Mouse (Mus musculus) heart, adult 2 months (tissue): ENCODE results near the gene Rabep1.

Experiments used
- CTCF ChIP-seq: fragments of 200-600 bp; IDR thresholded peaks from 2 replicates; pipeline ENCODE4 v1.8.1; 2022; ENCODE audit warnings: antibody characterized with exemption, mild to moderate bottlenecking, moderate library complexity
- EP300 ChIP-seq: fragments of 200-500 bp; IDR thresholded peaks from 2 replicates; pipeline ENCODE4 v1.6.1; 2011; ENCODE audit warnings: low read depth, low read length, control low read depth; ENCODE audit not compliant: insufficient read depth
- POLR2A ChIP-seq: fragments of 200-500 bp; IDR thresholded peaks from 2 replicates; pipeline ENCODE4 v1.6.1; 2011; ENCODE audit warnings: mild to moderate bottlenecking, low read depth, low read length, control low read depth; ENCODE audit not compliant: insufficient read depth

DNA sequence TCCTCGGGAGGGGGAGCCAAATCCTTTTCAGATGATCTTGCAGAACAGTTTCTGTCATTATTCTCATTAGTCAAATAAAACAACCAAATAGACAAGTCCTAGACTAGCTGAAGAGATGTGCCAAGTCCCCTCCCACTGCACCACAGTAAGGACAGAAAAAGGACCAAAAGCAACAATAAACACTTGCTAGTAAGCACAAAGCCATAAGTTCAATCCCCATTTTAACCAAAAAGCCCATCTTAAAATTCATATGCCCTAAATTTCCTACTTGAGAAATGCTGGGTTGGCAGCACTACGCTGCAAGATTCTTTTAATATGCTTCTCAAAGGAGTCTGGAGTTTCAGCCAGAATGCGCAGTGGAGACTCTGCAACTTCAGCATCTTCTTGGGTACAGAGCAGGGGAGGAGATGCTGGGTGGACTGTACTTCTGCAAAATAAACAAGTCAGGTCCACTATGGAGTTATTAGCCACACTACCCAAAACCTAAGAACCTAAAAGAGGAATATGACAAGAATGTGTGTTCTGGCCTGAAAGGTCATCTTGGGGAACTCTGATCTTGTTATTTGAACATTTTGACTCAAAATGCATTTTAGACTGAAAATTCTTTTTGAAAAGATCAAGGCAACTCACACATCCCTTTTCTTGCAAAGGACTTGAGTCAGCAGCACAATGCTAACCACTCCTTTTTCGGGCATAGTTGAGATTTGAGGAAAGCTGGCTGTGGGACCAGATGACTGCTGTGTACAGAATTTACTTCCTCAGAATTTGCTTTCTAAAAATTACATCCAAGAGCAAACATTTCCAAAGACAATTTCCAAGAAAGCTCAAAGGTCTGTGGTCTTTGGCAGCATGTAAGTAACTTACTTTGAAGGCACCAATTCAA lies 100.6 kb downstream of the Rabep1 start:
- TF ChIP-seq CTCF, result no peak
- TF ChIP-seq POLR2A, result no peak
- TF ChIP-seq EP300, result no peak
